Mouse (Mus musculus) thymus, adult 2 months (tissue): ENCODE measurements at regions not wholly inside any gene's neighbourhood (a gene's known extent, or its start where the extent isn't known, plus 50 kb on each side); places are given as distances from the start of the nearest gene placed in this dataset.

ENCODE experiments used
- DNase-seq: peaks from one replicate; pipeline ENCODE4 v3.0.0; 2021
- H3K27ac ChIP-seq: fragments of 200-500 bp; 2 replicates; pipeline ENCODE4 v1.5.1; 2012; ENCODE audit warnings: low read length, control low read depth; ENCODE audit not compliant: control insufficient read depth, insufficient read depth
- H3K27me3 ChIP-seq: fragments of 200-500 bp; 2 replicates; pipeline ENCODE4 v1.6.1; 2012; ENCODE audit warnings: mild to moderate bottlenecking, low read length, moderate library complexity, mixed read lengths; ENCODE audit not compliant: control insufficient read depth, insufficient read depth
- H3K36me3 ChIP-seq: fragments of 200-500 bp; 2 replicates; pipeline ENCODE4 v1.6.1; 2012; ENCODE audit warnings: mild to moderate bottlenecking, low read length, moderate library complexity; ENCODE audit not compliant: control insufficient read depth, insufficient read depth
- H3K4me1 ChIP-seq: fragments of 200-500 bp; replicated peaks from 2 replicates; pipeline ENCODE4 v1.6.1; 2012; ENCODE audit warnings: low read length; ENCODE audit not compliant: control insufficient read depth, insufficient read depth
- H3K4me3 ChIP-seq: fragments of 200-500 bp; 2 replicates; pipeline ENCODE4 v1.5.1; 2012; ENCODE audit warnings: mild to moderate bottlenecking, low read length, control low read depth, moderate library complexity; ENCODE audit not compliant: control insufficient read depth, insufficient read depth
- CTCF ChIP-seq: fragments of 200-500 bp; IDR thresholded peaks from 2 replicates; pipeline ENCODE4 v1.5.1; 2012; ENCODE audit warnings: mild to moderate bottlenecking, control low read depth, low read length, moderate library complexity, borderline replicate concordance; ENCODE audit not compliant: control insufficient read depth, poor library complexity, insufficient read depth; ENCODE audit errors: extremely low read depth
- POLR2A ChIP-seq: fragments of 200-500 bp; IDR thresholded peaks from 2 replicates; pipeline ENCODE4 v1.6.1; 2012; ENCODE audit warnings: mild to moderate bottlenecking, low read length, control low read depth, moderate library complexity; ENCODE audit not compliant: control insufficient read depth, poor library complexity, insufficient read depth; ENCODE audit errors: extremely low read depth
- WGBS: fragments of 180-500 bp; shearing (Covaris S2); methylation state at CpG from one replicate; pipeline ENCODE4 v1.1.7; 2018; 5-methylcytosine and 5-hydroxymethylcytosine counted together

- no peak overlapping the region for H3K27ac ChIP-seq
Observed at GRCm38 (mm10) chr10:8969586-8969985, 83.7 kb upstream of the Sash1 start.

GRCm38 (mm10) chr10:8969016-8969415 lies 83.1 kb upstream of the Sash1 start:
- no peak for DNase-seq
- Histone ChIP-seq H3K27ac (no peak overlapping the region), H3K4me1 (no peaks in the 10 kb centered on the region; the same call in 1 of the 2 replicates), H3K27me3 (no peaks in the 10 kb centered on the region), H3K4me3 (no peak overlapping the region), H3K36me3 (no peaks in the 10 kb centered on the region)
- TF ChIP-seq POLR2A (no peak), CTCF (no peak)
- WGBS: 93% methylated on average over 5 of the region's 5 CpGs

More at GRCm38 (mm10) chr10:8969586-8969985, 83.7 kb upstream of the Sash1 start:
- Histone ChIP-seq H3K36me3 (no peaks in the 10 kb centered on the region), H3K27me3 (no peaks in the 10 kb centered on the region), H3K4me3 (no peak overlapping the region), H3K4me1 (no peaks in the 10 kb centered on the region; the same call in 1 of the 2 replicates)
- no peak for TF ChIP-seq POLR2A
- no peak for TF ChIP-seq CTCF
- DNase-seq: no peak

- WGBS: 70% methylated on average over 8 of the region's 8 CpGs
- TF ChIP-seq POLR2A: no peak
- TF ChIP-seq CTCF: no peak
- no peak for DNase-seq
- Histone ChIP-seq H3K36me3 (no peaks in the 10 kb centered on the region), H3K27ac (no peak overlapping the region), H3K4me3 (no peak overlapping the region), H3K4me1 (no peaks in the 10 kb centered on the region; the same call in 1 of the 2 replicates), H3K27me3 (no peaks in the 10 kb centered on the region)
Observed at GRCm38 (mm10) chr10:8968276-8968923, 82.5 kb upstream of the Sash1 start.

- no peak overlapping the region for H3K27ac ChIP-seq
- H3K4me1 ChIP-seq: no peaks in the 10 kb centered on the region
- DNase-seq: no peak
- no peaks in the 10 kb centered on the region for H3K27me3 ChIP-seq
- H3K4me3 ChIP-seq: no peak overlapping the region
- TF ChIP-seq CTCF: no peak
- H3K36me3 ChIP-seq: no peaks in the 10 kb centered on the region
- WGBS: 93% methylated on average over 5 of the region's 5 CpGs
Observed at GRCm38 (mm10) chr10:8962921-8963320, 77.1 kb upstream of the Sash1 start.

- TF ChIP-seq CTCF: no peak
- no peak for TF ChIP-seq POLR2A
- H3K4me1 ChIP-seq: no peaks in the 10 kb centered on the region
- WGBS: 94% methylated on average over 10 of the region's 10 CpGs
- no peak overlapping the region for H3K4me3 ChIP-seq
- H3K27me3 ChIP-seq: no peaks in the 10 kb centered on the region
- no peak for DNase-seq
- H3K27ac ChIP-seq: no peak overlapping the region
- H3K36me3 ChIP-seq: no peaks in the 10 kb centered on the region
Observed at GRCm38 (mm10) chr10:8960964-8961675, 75.2 kb upstream of the Sash1 start.

- TF ChIP-seq POLR2A: no peak
- TF ChIP-seq CTCF: no peak
- WGBS: 96% methylated on average over 9 of the region's 9 CpGs
- no peak for DNase-seq
- Histone ChIP-seq H3K4me1 (peaks cover 5% of the 10 kb centered on the region), H3K4me3 (no peak overlapping the region), H3K36me3 (no peaks in the 10 kb centered on the region), H3K27me3 (no peaks in the 10 kb centered on the region), H3K27ac (no peak overlapping the region)
Observed at GRCm38 (mm10) chr10:8960275-8960960, 74.5 kb upstream of the Sash1 start.
